Mouse (Mus musculus): ENCODE data around the gene Ube2b.

The Ube2b gene

GRCm38 (mm10) chr11:52000290-52000962 is at the start of gene Ube2b:
Gene Ube2b, minus strand, starts transcription at chr11:52000762.
- peak; percentile 99 for DNase-seq (ENCODE audit: low read depth, low spot score)

- peak; percentile 24 for DNase-seq (ENCODE audit: low read depth, low spot score)
Measured at GRCm38 (mm10) chr11:52046446-52047165, 46.0 kb upstream of the Ube2b start.

GRCm38 (mm10) chr11:52044156-52044555 is 43.6 kb upstream of the Ube2b start:
- DNase-seq (ENCODE audit: low read depth, low spot score), result peak; percentile 18

GRCm38 (mm10) chr11:52043224-52043623 is 42.7 kb upstream of the Ube2b start:
- no peak for DNase-seq (ENCODE audit: low read depth, low spot score)

- no peak for DNase-seq (ENCODE audit: low read depth, low spot score)
Measured at GRCm38 (mm10) chr11:52037659-52038058, 37.1 kb upstream of the Ube2b start.

GRCm38 (mm10) chr11:52035905-52036304 is 35.3 kb upstream of the Ube2b start:
- no peak for DNase-seq (ENCODE audit: low read depth, low spot score)

- no peak for DNase-seq (ENCODE audit: low read depth, low spot score)
Measured at GRCm38 (mm10) chr11:52033953-52034352, 33.4 kb upstream of the Ube2b start.

GRCm38 (mm10) chr11:52032356-52032755 is 31.8 kb upstream of the Ube2b start:
- peak; percentile 63 for DNase-seq (ENCODE audit: low read depth, low spot score)

GRCm38 (mm10) chr11:52018217-52018616 is 17.7 kb upstream of the Ube2b start:
- no peak for DNase-seq (ENCODE audit: low read depth, low spot score)

GRCm38 (mm10) chr11:52011541-52011940 is 11.0 kb upstream of the Ube2b start:
- DNase-seq (ENCODE audit: low read depth, low spot score), result no peak

- peak; percentile 17 for DNase-seq (ENCODE audit: low read depth, low spot score)
Measured at GRCm38 (mm10) chr11:52011011-52011410, 10.4 kb upstream of the Ube2b start.

GRCm38 (mm10) chr11:52005586-52005985 is 5.0 kb upstream of the Ube2b start:
- no peak for DNase-seq (ENCODE audit: low read depth, low spot score)

GRCm38 (mm10) chr11:52003772-52004528 is 3.4 kb upstream of the Ube2b start, which contains the start of gene Cdkl3:
Gene Cdkl3, plus strand, starts transcription at chr11:52004221.
- peak; percentile 99 for DNase-seq (ENCODE audit: low read depth, low spot score)

- no peak for DNase-seq (ENCODE audit: low read depth, low spot score)
Measured at GRCm38 (mm10) chr11:52003505-52003771, 2.9 kb upstream of the Ube2b start.

GRCm38 (mm10) chr11:52002842-52003504 is 2.4 kb upstream of the Ube2b start:
- peak; percentile 40 for DNase-seq (ENCODE audit: low read depth, low spot score)

- DNase-seq (ENCODE audit: low read depth, low spot score), result peak; percentile 16
Measured at GRCm38 (mm10) chr11:52001861-52002260, 1.3 kb upstream of the Ube2b start.

GRCm38 (mm10) chr11:52001341-52001740 is 779 bp upstream of the Ube2b start:
- DNase-seq (ENCODE audit: low read depth, low spot score), result peak; percentile 69

GRCm38 (mm10) chr11:51999611-52000289 is 812 bp downstream of the Ube2b start:
- peak; percentile 90 for DNase-seq (ENCODE audit: low read depth, low spot score)

GRCm38 (mm10) chr11:51971644-51972043 is 28.9 kb downstream of the Ube2b start:
- no peak for DNase-seq (ENCODE audit: low read depth, low spot score)

- DNase-seq (ENCODE audit: low read depth, low spot score), result peak; percentile 24
Measured at GRCm38 (mm10) chr11:51969511-51969910, 31.1 kb downstream of the Ube2b start.

- peak; percentile 58 for DNase-seq (ENCODE audit: low read depth, low spot score)
Measured at GRCm38 (mm10) chr11:51968896-51969295, 31.7 kb downstream of the Ube2b start.
